Mouse (Mus musculus): ENCODE results near the gene B2m. TPM values are rescaled to one million over a fixed set of nuclear protein-coding genes. Genes with fewer than 3 reads are reported as not detected.

B2m gene
- polyA plus RNA-seq, 1 experiment = 1,293 TPM

GRCm38 (mm10) chr2:122154479-122154878 lies 7.0 kb downstream of the B2m start:
- TF ChIP-seq POLR2A (IDR thresholded peaks at IDR 0.05; ENCODE audit: low read depth, low read length) (no peak), CTCF (IDR thresholded peaks at IDR 0.05; ENCODE audit: extremely low read depth, insufficient read depth, insufficient read length, insufficient replicate concordance) (no peak)
- DNase-seq (ENCODE audit: low read depth in 1 of 2, low spot score in 2 of 2) = no peak
- Histone ChIP-seq H3K27ac (ENCODE audit: insufficient read depth, low read length) (no peak overlapping the region), H3K4me3 (ENCODE audit: extremely low read depth, insufficient read depth, insufficient read length) (no peak overlapping the region), H3K27me3 (ENCODE audit: control insufficient read depth, insufficient read depth, low read length) (no peaks in the 10 kb centered on the region), H3K36me3 (ENCODE audit: control insufficient read depth, insufficient read depth, low read length) (peaks cover 39% of the 10 kb centered on the region), H3K4me1 (ENCODE audit: control insufficient read depth, insufficient read depth, insufficient read length) (peaks cover 22% of the 10 kb centered on the region; the same call in 1 of the 2 replicates)
- WGBS = 94% methylated on average over 2 of the region's 2 CpGs

- Histone ChIP-seq H3K4me3 (ENCODE audit: extremely low read depth, insufficient read depth, insufficient read length) (no peak overlapping the region), H3K36me3 (ENCODE audit: control insufficient read depth, insufficient read depth, low read length) (peaks cover 35% of the 10 kb centered on the region), H3K27ac (ENCODE audit: insufficient read depth, low read length) (peak overlapping the region; percentile 22), H3K27me3 (ENCODE audit: control insufficient read depth, insufficient read depth, low read length) (no peaks in the 10 kb centered on the region), H3K4me1 (ENCODE audit: control insufficient read depth, insufficient read depth, insufficient read length) (peaks cover 22% of the 10 kb centered on the region; the same call in 1 of the 2 replicates)
- no peak for DNase-seq (ENCODE audit: low read depth in 1 of 2, low spot score in 2 of 2)
- WGBS = 68% methylated on average over 2 of the region's 2 CpGs
- no peak for TF ChIP-seq POLR2A (IDR thresholded peaks at IDR 0.05; ENCODE audit: low read depth, low read length)
- no peak for TF ChIP-seq CTCF (IDR thresholded peaks at IDR 0.05; ENCODE audit: extremely low read depth, insufficient read depth, insufficient read length, insufficient replicate concordance)
These were observed 7.8 kb downstream of the B2m start for GRCm38 (mm10) chr2:122155292-122155691.

- H3K36me3 ChIP-seq (ENCODE audit: control insufficient read depth, insufficient read depth, low read length) = peaks cover 29% of the 10 kb centered on the region
- no peak for DNase-seq (ENCODE audit: low read depth in 1 of 2, low spot score in 2 of 2)
- H3K4me3 ChIP-seq (ENCODE audit: extremely low read depth, insufficient read depth, insufficient read length) = no peak overlapping the region
- TF ChIP-seq POLR2A (IDR thresholded peaks at IDR 0.05; ENCODE audit: low read depth, low read length) (no peak), CTCF (IDR thresholded peaks at IDR 0.05; ENCODE audit: extremely low read depth, insufficient read depth, insufficient read length, insufficient replicate concordance) (no peak)
- no peaks in the 10 kb centered on the region for H3K27me3 ChIP-seq (ENCODE audit: control insufficient read depth, insufficient read depth, low read length)
- peak overlapping the region; percentile 23; the same call in 1 of the 2 replicates for H3K27ac ChIP-seq (ENCODE audit: insufficient read depth, low read length)
- 69% methylated on average over 4 of the region's 4 CpGs for WGBS
- peaks cover 16% of the 10 kb centered on the region; the same call in 1 of the 2 replicates for H3K4me1 ChIP-seq (ENCODE audit: control insufficient read depth, insufficient read depth, insufficient read length)
These were observed 8.7 kb downstream of the B2m start for GRCm38 (mm10) chr2:122156051-122156700.

DNA sequence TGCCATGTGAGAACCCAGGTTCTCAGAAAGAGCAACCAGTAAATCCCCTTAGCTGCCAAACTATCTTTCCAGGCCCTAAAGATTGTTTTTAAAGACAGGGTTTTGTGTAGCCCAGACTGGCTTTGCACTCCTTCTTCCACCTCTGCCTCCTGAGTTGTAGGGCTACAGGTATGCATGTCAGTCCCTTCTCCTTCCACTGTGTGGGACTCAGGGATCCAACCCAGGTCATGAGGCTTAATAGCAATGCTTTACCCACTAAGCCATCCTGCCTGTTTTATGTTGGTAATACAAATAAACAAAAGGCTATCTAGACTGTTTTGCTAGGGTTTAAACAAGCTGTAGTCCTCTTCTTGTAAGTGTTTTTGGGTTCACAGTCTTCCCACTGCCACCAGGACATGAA lies 10.1 kb downstream of the B2m start:
- Histone ChIP-seq H3K36me3 (ENCODE audit: control insufficient read depth, insufficient read depth, low read length) (peaks cover 17% of the 10 kb centered on the region), H3K27ac (ENCODE audit: insufficient read depth, low read length) (no peak overlapping the region), H3K4me1 (ENCODE audit: control insufficient read depth, insufficient read depth, insufficient read length) (peaks cover 11% of the 10 kb centered on the region; the same call in 1 of the 2 replicates), H3K27me3 (ENCODE audit: control insufficient read depth, insufficient read depth, low read length) (no peaks in the 10 kb centered on the region), H3K4me3 (ENCODE audit: extremely low read depth, insufficient read depth, insufficient read length) (no peak overlapping the region)
- no peak for TF ChIP-seq CTCF (IDR thresholded peaks at IDR 0.05; ENCODE audit: extremely low read depth, insufficient read depth, insufficient read length, insufficient replicate concordance)
- TF ChIP-seq POLR2A (IDR thresholded peaks at IDR 0.05; ENCODE audit: low read depth, low read length) = no peak
- no peak for DNase-seq (ENCODE audit: low read depth in 1 of 2, low spot score in 2 of 2)

DNA sequence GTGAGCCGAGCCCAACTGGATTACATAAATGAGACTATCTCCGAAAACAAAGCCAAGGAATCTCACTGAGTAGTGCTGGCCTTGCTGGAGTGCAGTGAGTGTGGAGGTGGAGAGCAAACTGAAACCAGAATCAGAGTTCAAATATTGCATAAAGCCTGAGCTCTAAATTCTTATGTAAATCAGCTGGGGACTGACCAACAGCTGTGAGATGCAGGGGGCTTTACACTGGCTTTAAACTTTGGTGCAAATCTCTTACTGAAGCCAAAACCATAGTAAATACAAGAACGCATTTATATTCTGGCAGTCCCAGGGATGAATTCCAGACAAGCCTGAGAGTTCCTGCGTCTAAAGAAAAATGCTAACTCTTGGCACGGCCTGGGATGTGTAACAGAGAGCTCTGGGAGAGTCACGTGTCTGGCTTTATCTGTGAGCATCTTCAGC lies 10.9 kb downstream of the B2m start:
- Histone ChIP-seq H3K4me3 (ENCODE audit: extremely low read depth, insufficient read depth, insufficient read length) (no peak overlapping the region), H3K4me1 (ENCODE audit: control insufficient read depth, insufficient read depth, insufficient read length) (peaks cover 8% of the 10 kb centered on the region; the same call in 1 of the 2 replicates), H3K36me3 (ENCODE audit: control insufficient read depth, insufficient read depth, low read length) (peaks cover 11% of the 10 kb centered on the region), H3K27ac (ENCODE audit: insufficient read depth, low read length) (no peak overlapping the region), H3K27me3 (ENCODE audit: control insufficient read depth, insufficient read depth, low read length) (no peaks in the 10 kb centered on the region)
- WGBS = 83% methylated on average over 6 of the region's 6 CpGs
- TF ChIP-seq CTCF (IDR thresholded peaks at IDR 0.05; ENCODE audit: extremely low read depth, insufficient read depth, insufficient read length, insufficient replicate concordance) = no peak
- no peak for TF ChIP-seq POLR2A (IDR thresholded peaks at IDR 0.05; ENCODE audit: low read depth, low read length)
- no peak for DNase-seq (ENCODE audit: low read depth in 1 of 2, low spot score in 2 of 2)

DNA sequence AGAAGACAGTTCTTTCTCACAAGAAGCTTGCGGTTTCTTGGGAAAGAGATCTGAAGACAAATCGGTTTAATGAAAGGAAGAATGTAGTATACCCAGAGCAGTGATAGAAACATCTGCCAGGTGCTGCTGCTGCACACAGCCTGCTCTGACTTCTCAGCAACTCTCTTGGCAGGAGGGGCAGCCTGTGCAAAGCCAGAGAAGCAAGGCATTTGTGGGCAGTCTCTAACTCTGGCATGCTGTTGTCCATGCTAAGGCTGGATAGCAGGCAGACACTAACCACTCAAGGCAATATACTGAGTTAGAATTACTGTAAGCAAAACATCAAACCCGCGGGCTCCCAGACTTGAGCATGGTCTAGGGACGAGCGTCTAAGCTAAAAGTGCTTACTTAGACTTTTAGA lies 12.2 kb downstream of the B2m start:
- H3K4me1 ChIP-seq (ENCODE audit: control insufficient read depth, insufficient read depth, insufficient read length) = peaks cover 11% of the 10 kb centered on the region; the same call in 1 of the 2 replicates
- TF ChIP-seq CTCF (IDR thresholded peaks at IDR 0.05; ENCODE audit: extremely low read depth, insufficient read depth, insufficient read length, insufficient replicate concordance) (no peak), POLR2A (IDR thresholded peaks at IDR 0.05; ENCODE audit: low read depth, low read length) (no peak)
- DNase-seq (ENCODE audit: low read depth in 1 of 2, low spot score in 2 of 2) = no peak
- H3K4me3 ChIP-seq (ENCODE audit: extremely low read depth, insufficient read depth, insufficient read length) = no peak overlapping the region
- no peak overlapping the region for H3K27ac ChIP-seq (ENCODE audit: insufficient read depth, low read length)
- H3K36me3 ChIP-seq (ENCODE audit: control insufficient read depth, insufficient read depth, low read length) = peaks cover 5% of the 10 kb centered on the region
- WGBS = 75% methylated on average over 6 of the region's 6 CpGs
- H3K27me3 ChIP-seq (ENCODE audit: control insufficient read depth, insufficient read depth, low read length) = no peaks in the 10 kb centered on the region

DNA sequence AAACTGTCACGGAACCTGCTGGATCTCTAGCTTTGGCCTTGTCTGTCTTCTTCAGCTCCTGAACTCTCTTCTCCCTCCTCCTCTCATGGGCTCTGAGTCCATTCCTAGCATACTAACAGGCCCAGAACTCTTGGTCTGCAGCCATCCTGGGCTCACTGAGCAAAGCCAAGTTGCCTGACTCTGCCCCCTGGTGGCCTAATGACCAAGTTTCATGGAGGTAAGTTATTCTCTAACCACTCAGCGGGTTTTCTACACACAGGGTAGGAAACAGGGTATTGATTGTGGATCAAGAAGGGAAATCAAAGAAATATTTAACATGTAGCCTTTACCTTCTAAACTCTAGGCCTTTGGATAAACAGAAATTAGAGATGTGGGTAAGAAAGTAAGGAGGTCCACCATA lies 13.2 kb downstream of the B2m start, which contains the start of gene Trim69:
Trim69 (plus strand) TSS at position 21 of the 400 bp plus-strand sequence.
- TF ChIP-seq POLR2A (IDR thresholded peaks at IDR 0.05; ENCODE audit: low read depth, low read length) = no peak
- TF ChIP-seq CTCF (IDR thresholded peaks at IDR 0.05; ENCODE audit: extremely low read depth, insufficient read depth, insufficient read length, insufficient replicate concordance) = peak; percentile 65; the same call in 1 of the 2 replicates
- Histone ChIP-seq H3K4me1 (ENCODE audit: control insufficient read depth, insufficient read depth, insufficient read length) (peaks cover 5% of the 10 kb centered on the region; the same call in 1 of the 2 replicates), H3K4me3 (ENCODE audit: extremely low read depth, insufficient read depth, insufficient read length) (no peak within 1 kb of the TSS), H3K27ac (ENCODE audit: insufficient read depth, low read length) (no peak within 1 kb of the TSS), H3K27me3 (ENCODE audit: control insufficient read depth, insufficient read depth, low read length) (no peaks in the 10 kb centered on the region), H3K36me3 (ENCODE audit: control insufficient read depth, insufficient read depth, low read length) (no peaks in the 10 kb centered on the region)
- 52% methylated on average over 2 of the region's 2 CpGs for whole genome bisulfite sequencing
- DNase-seq (ENCODE audit: low read depth in 1 of 2, low spot score in 2 of 2) = peak; percentile 63 to 80

All from spleen, adult 2 months (tissue).